Mouse (Mus musculus): Measurements from ENCODE around the gene Frrs1. TPM values are rescaled to one million over a fixed set of nuclear protein-coding genes. Genes with fewer than 3 reads are reported as not detected.

Gene Frrs1
- polyA plus RNA-seq, 1 experiment from 2014 or later, result 66.7 TPM

Other genes starting within 250 kb of the Frrs1 start
- 23.4 and 26.3 TPM in 2 replicates for gene Trmt13, start 244.9 kb upstream of the Frrs1 start, polyA plus RNA-seq (2014; fragmentation: Nextera tagmentation; extraction: Ambion mirVana)
- gene Mfsd14a, start 196.8 kb upstream of the Frrs1 start, polyA plus RNA-seq (2014; fragmentation: Nextera tagmentation; extraction: Ambion mirVana), result 67.4 and 75.0 TPM in 2 replicates
- gene Gm43191, start 178.2 kb upstream of the Frrs1 start, polyA plus RNA-seq (2014; fragmentation: Nextera tagmentation; extraction: Ambion mirVana), result 0.30 TPM in 1 of 2 replicates, not detected in the other
- gene Slc35a3, start 146.6 kb upstream of the Frrs1 start, polyA plus RNA-seq (2014; fragmentation: Nextera tagmentation; extraction: Ambion mirVana), result 20.0 TPM in 2 replicates
- gene Agl, start 51.3 kb upstream of the Frrs1 start, polyA plus RNA-seq (2014; fragmentation: Nextera tagmentation; extraction: Ambion mirVana), result 13.4 and 13.6 TPM in 2 replicates
- gene 4930455H04Rik, start 108.8 kb downstream of the Frrs1 start, polyA plus RNA-seq (2014; fragmentation: Nextera tagmentation; extraction: Ambion mirVana), result not detected in 2 replicates
- 4.6 and 4.8 TPM in 2 replicates for gene Palmd, start 109.5 kb downstream of the Frrs1 start, polyA plus RNA-seq (2014; fragmentation: Nextera tagmentation; extraction: Ambion mirVana)

All from liver, embryonic 11.5 days (tissue).